Mouse (Mus musculus) small intestine, adult 2 months (tissue): Measurements from ENCODE around the gene Nbea. TPM values are rescaled to one million over a fixed set of nuclear protein-coding genes. Genes with fewer than 3 reads are reported as not detected.

Source experiments
- H3K27ac ChIP-seq: fragments of 200-500 bp; 2 replicates; pipeline ENCODE4 v1.5.1; 2012; ENCODE audit warnings: low read depth, low read length, control low read depth, inconsistent platforms; ENCODE audit not compliant: insufficient read depth
- H3K27me3 ChIP-seq: fragments of 200-500 bp; 2 replicates; pipeline ENCODE4 v1.6.1; 2012; ENCODE audit warnings: mild to moderate bottlenecking, moderate library complexity, low read length, inconsistent platforms; ENCODE audit not compliant: control insufficient read depth, insufficient read depth
- H3K36me3 ChIP-seq: fragments of 200-500 bp; 2 replicates; pipeline ENCODE4 v1.6.1; 2012; ENCODE audit warnings: mild to moderate bottlenecking, low read length, control low read depth, inconsistent platforms; ENCODE audit not compliant: control insufficient read depth, insufficient read depth
- H3K4me1 ChIP-seq: fragments of 200-500 bp; 2 replicates; pipeline ENCODE4 v1.6.1; 2012; ENCODE audit warnings: low read length, inconsistent platforms, mixed read lengths; ENCODE audit not compliant: control insufficient read depth, insufficient read depth, insufficient read length
- H3K4me3 ChIP-seq: fragments of 200-500 bp; 2 replicates; pipeline ENCODE4 v1.5.1; 2012; ENCODE audit warnings: low read depth, mild to moderate bottlenecking, control low read depth, inconsistent platforms, low read length, moderate library complexity
- CTCF ChIP-seq: fragments of 200-500 bp; IDR thresholded peaks from 2 replicates; pipeline ENCODE4 v1.5.1; 2012; ENCODE audit warnings: low read depth, mild to moderate bottlenecking, control low read depth, inconsistent platforms, low read length, moderate library complexity, mixed read lengths; ENCODE audit not compliant: insufficient replicate concordance, insufficient read length; ENCODE audit errors: extremely low read depth
- POLR2A ChIP-seq: fragments of 200-500 bp; IDR thresholded peaks from 2 replicates; pipeline ENCODE4 v1.6.1; 2012; ENCODE audit warnings: low read depth, mild to moderate bottlenecking, control low read depth, inconsistent platforms, low read length, moderate library complexity
- WGBS: fragments of 180-500 bp; shearing (Covaris S2); methylation state at CpG from one replicate; pipeline ENCODE4 v1.1.7; 2018; 5-methylcytosine and 5-hydroxymethylcytosine counted together
- polyA plus RNA-seq: library from polyadenylated mRNA; depleted of rRNA; stranded (reverse); fragments of >200 nt; gene quantifications from 2 replicates; pipeline ENCODE4 v1.2.3, GENCODE M21; 2012

Gene Nbea
- polyA plus RNA-seq, 1 experiment, result 2.4 TPM

DNA sequence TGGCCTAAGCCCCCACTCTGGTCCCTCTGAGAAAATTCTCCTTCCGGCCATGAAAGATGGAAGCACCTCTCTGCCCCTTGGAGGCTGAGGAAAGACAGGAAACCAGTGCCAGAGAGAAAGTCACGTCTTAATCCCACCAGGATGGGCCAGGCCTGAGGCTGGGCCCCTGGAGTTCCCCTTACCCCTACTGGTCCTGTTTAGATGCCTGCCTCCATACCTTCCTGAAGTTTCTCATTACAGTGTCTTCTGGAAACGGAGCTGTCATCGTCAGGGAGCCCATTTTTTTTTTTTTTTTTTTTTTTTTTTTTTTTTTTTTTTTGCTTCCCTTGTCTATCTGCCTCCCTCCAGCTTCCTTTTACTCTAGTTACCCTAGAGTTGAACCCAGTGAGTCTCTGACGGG, 571.5 kb downstream of the Nbea start:
- no peaks in the 10 kb centered on the region for H3K4me1 ChIP-seq
- no peak overlapping the region for H3K27ac ChIP-seq
- H3K36me3 ChIP-seq, result no peaks in the 10 kb centered on the region
- no peaks in the 10 kb centered on the region for H3K27me3 ChIP-seq
- 57% methylated on average over 5 of the region's 5 CpGs for WGBS
- TF ChIP-seq POLR2A (no peak), CTCF (no peak)
- no peak overlapping the region for H3K4me3 ChIP-seq

DNA sequence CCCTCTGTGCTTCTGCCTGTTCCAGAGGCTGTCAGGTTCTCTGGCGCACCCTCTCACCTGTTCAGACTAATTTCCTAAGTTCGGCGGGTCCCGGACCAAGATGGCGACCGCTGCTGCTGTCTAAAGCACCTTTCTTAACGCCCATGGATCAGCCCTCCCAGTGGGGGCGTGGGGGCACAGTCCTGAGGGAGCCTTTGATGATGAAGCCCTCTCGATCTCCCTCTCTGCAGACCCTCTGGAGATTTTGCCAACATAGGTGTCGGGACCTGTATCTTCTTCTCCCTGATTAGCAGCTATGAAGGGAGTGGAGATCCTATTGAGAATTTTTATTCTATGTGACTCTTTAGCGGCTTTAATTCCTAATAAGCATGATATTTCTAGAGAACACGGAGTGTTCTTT, 573.3 kb downstream of the Nbea start:
- no peaks in the 10 kb centered on the region for H3K36me3 ChIP-seq
- no peak overlapping the region for H3K4me3 ChIP-seq
- H3K27ac ChIP-seq, result no peak overlapping the region
- TF ChIP-seq CTCF (no peak), POLR2A (no peak)
- 94% methylated on average over 11 of the region's 12 CpGs for WGBS
- H3K4me1 ChIP-seq, result no peaks in the 10 kb centered on the region
- H3K27me3 ChIP-seq, result no peaks in the 10 kb centered on the region

DNA sequence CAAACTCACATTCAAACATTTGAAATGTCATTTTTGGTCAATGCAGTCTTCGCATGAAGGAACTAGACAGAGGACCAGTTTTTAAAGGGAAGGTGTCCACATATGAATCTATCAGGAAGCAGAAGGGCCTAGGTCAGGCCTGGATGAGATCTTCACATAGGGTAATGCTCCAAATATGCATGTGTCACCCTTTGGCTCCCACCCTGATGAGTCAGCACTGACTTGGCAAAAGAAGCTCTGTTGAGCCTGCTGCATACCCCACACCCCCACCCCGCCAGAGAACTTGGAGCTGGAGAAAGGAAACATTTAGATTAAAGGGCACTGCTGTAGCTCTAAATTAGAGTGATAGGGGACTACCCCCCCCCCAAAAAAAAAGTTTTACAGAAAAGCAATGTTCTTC, 583.2 kb downstream of the Nbea start:
- Histone ChIP-seq H3K4me3 (no peak overlapping the region), H3K4me1 (no peaks in the 10 kb centered on the region), H3K27ac (no peak overlapping the region), H3K27me3 (no peaks in the 10 kb centered on the region), H3K36me3 (no peaks in the 10 kb centered on the region)
- TF ChIP-seq POLR2A (no peak), CTCF (no peak)
- WGBS, result 49% methylated on average over 2 of the region's 2 CpGs

DNA sequence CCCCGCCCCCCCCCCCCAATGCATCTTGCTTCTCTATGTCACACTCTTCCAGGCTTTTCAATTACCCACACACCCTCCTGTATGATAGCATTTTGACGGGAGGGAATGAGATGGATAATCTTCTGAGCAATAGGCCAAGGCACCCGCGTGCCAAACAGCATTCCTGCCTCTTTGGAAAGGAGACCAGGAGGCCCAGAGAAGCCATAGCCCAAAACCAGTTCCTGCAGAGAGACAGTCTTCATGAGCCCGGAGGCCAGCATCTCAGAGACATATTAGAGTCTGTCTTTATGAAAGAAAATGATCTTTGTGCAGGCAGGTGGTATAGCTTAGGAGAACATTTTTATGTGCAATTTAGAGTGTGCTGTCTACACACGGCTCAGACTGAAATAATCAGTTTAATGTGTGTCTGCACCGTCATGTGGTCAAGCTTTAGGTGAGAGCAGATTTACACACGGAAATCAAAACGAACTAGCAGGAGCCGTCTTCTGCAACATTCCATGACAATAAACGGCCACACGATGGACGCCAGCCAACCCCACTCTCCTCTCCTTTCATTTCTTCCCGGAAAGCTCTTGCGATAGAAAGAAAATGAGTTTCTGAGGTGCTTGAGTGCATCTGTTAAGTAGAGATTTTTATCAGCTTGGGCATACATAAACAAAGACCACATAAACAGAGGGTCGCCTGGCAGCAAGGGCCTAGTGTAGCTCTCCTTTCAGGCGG, 584.0 kb downstream of the Nbea start:
- H3K27ac ChIP-seq, result no peak overlapping the region

DNA sequence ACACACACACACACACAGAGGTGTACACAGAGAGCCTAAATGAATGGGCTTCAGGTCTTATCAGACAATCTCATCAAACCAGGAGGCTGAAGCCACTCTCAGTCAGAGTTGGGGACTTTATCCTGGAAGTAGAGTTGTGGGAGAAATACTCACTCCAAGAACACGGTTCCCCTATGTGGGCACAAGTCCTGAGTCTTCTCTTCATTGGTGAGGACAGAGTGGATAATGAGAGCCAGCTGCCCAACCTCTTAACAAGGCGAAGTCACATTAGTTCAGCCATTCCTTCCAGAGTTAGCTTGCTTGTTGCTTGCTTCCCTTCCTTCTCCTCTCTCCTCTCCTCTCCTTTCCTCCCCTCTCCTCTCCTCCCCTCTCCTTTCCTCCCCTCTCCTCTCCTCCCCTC, 584.8 kb downstream of the Nbea start:
- TF ChIP-seq CTCF, result no peak
- TF ChIP-seq POLR2A, result no peak
- Histone ChIP-seq H3K36me3 (no peaks in the 10 kb centered on the region), H3K27me3 (no peaks in the 10 kb centered on the region), H3K4me1 (no peaks in the 10 kb centered on the region), H3K27ac (no peak overlapping the region), H3K4me3 (no peak overlapping the region)
- WGBS, result 67% methylated on average over 2 of the region's 2 CpGs

More for the DNA sequence above, 584.0 kb downstream of the Nbea start:
- Histone ChIP-seq H3K4me1 (no peaks in the 10 kb centered on the region), H3K36me3 (no peaks in the 10 kb centered on the region), H3K27me3 (no peaks in the 10 kb centered on the region), H3K4me3 (no peak overlapping the region)
- 56% methylated on average over 17 of the region's 17 CpGs for WGBS
- TF ChIP-seq POLR2A (no peak), CTCF (no peak)

DNA sequence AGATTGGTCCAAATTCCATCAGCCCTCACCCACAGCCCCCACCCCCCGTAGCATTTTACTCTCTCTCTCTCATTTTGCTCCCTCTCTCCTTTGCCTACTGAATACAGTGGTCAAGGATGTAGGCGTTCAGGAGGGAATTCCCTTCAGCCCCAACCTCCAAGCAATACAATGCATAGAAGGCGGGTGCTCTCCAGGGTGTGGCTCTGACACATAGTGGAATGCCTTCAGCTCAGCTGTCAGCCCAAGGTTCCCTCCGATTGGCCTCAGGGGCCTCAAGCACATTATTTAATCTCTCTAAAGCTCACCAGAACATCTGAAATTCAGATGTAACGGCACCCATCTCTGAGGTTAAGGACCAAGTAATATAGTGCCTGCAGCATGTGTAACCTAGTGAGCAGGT, 590.2 kb downstream of the Nbea start:
- TF ChIP-seq CTCF (no peak), POLR2A (no peak)

DNA sequence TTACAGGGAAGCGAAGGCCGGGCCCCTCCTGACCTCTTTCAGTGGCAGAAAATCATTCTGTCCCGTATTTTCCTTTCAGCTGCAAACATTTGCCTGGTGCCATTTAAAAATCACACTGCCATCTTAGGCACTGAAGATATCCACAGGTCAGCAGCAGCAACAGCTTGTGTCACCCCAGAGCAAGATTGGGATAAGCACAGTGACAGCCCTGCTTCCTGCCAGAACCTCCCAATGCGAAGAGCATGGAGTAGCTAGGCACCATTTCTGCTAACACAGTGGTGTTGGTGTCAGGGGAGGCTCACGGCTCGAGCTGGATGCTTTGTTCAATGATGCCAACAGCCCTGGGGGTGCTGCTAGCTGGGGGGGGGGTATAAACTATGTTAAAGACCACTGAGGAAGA, 592.8 kb downstream of the Nbea start:
- 62% methylated on average over 6 of the region's 6 CpGs for WGBS
- Histone ChIP-seq H3K36me3 (no peaks in the 10 kb centered on the region), H3K27me3 (no peaks in the 10 kb centered on the region), H3K27ac (no peak overlapping the region), H3K4me3 (no peak overlapping the region), H3K4me1 (0 out of 2 replicates have a peak, but pooled peaks cover 3% of the 10 kb centered on the region)
- no peak for TF ChIP-seq POLR2A
- TF ChIP-seq CTCF, result no peak

More for the DNA sequence above, 590.2 kb downstream of the Nbea start:
- Histone ChIP-seq H3K4me3 (no peak overlapping the region), H3K4me1 (no peaks in the 10 kb centered on the region), H3K27me3 (no peaks in the 10 kb centered on the region), H3K36me3 (no peaks in the 10 kb centered on the region), H3K27ac (no peak overlapping the region)
- 53% methylated on average over 5 of the region's 5 CpGs for WGBS
